Mouse (Mus musculus) thymus, adult 2 months (tissue): ENCODE results near the gene Lin37.

Source experiments
- CTCF ChIP-seq: fragments of 200-500 bp; IDR thresholded peaks from 2 replicates; pipeline ENCODE4 v1.5.1; 2012; ENCODE audit warnings: mild to moderate bottlenecking, control low read depth, low read length, moderate library complexity, borderline replicate concordance; ENCODE audit not compliant: control insufficient read depth, poor library complexity, insufficient read depth; ENCODE audit errors: extremely low read depth
- POLR2A ChIP-seq: fragments of 200-500 bp; IDR thresholded peaks from 2 replicates; pipeline ENCODE4 v1.6.1; 2012; ENCODE audit warnings: mild to moderate bottlenecking, low read length, control low read depth, moderate library complexity; ENCODE audit not compliant: control insufficient read depth, poor library complexity, insufficient read depth; ENCODE audit errors: extremely low read depth

- no peak for TF ChIP-seq CTCF
- TF ChIP-seq POLR2A = no peak
These were observed 20.3 kb upstream of the Lin37 start for GRCm38 (mm10) chr7:30579950-30580349.
